Mouse (Mus musculus) small intestine, adult 2 months (tissue): ENCODE measurements around the gene Plce1. TPM values are rescaled to one million over a fixed set of nuclear protein-coding genes. Genes with fewer than 3 reads are reported as not detected.

Experiments
- H3K27ac ChIP-seq: fragments of 200-500 bp; 2 replicates; pipeline ENCODE4 v1.5.1; 2012; ENCODE audit warnings: low read depth, low read length, control low read depth, inconsistent platforms; ENCODE audit not compliant: insufficient read depth
- H3K27me3 ChIP-seq: fragments of 200-500 bp; 2 replicates; pipeline ENCODE4 v1.6.1; 2012; ENCODE audit warnings: mild to moderate bottlenecking, moderate library complexity, low read length, inconsistent platforms; ENCODE audit not compliant: control insufficient read depth, insufficient read depth
- H3K36me3 ChIP-seq: fragments of 200-500 bp; 2 replicates; pipeline ENCODE4 v1.6.1; 2012; ENCODE audit warnings: mild to moderate bottlenecking, low read length, control low read depth, inconsistent platforms; ENCODE audit not compliant: control insufficient read depth, insufficient read depth
- H3K4me1 ChIP-seq: fragments of 200-500 bp; 2 replicates; pipeline ENCODE4 v1.6.1; 2012; ENCODE audit warnings: low read length, inconsistent platforms, mixed read lengths; ENCODE audit not compliant: control insufficient read depth, insufficient read depth, insufficient read length
- H3K4me3 ChIP-seq: fragments of 200-500 bp; 2 replicates; pipeline ENCODE4 v1.5.1; 2012; ENCODE audit warnings: low read depth, mild to moderate bottlenecking, control low read depth, inconsistent platforms, low read length, moderate library complexity
- CTCF ChIP-seq: fragments of 200-500 bp; IDR thresholded peaks from 2 replicates; pipeline ENCODE4 v1.5.1; 2012; ENCODE audit warnings: low read depth, mild to moderate bottlenecking, control low read depth, inconsistent platforms, low read length, moderate library complexity, mixed read lengths; ENCODE audit not compliant: insufficient replicate concordance, insufficient read length; ENCODE audit errors: extremely low read depth
- POLR2A ChIP-seq: fragments of 200-500 bp; IDR thresholded peaks from 2 replicates; pipeline ENCODE4 v1.6.1; 2012; ENCODE audit warnings: low read depth, mild to moderate bottlenecking, control low read depth, inconsistent platforms, low read length, moderate library complexity
- WGBS: fragments of 180-500 bp; shearing (Covaris S2); methylation state at CpG from one replicate; pipeline ENCODE4 v1.1.7; 2018; 5-methylcytosine and 5-hydroxymethylcytosine counted together
- polyA plus RNA-seq: library from polyadenylated mRNA; depleted of rRNA; stranded (reverse); fragments of >200 nt; gene quantifications from 2 replicates; pipeline ENCODE4 v1.2.3, GENCODE M21; 2012

The Plce1 gene
- polyA plus RNA-seq, 1 experiment = 2.6 TPM

- Histone ChIP-seq H3K4me1 (no peaks in the 10 kb centered on the region), H3K36me3 (no peaks in the 10 kb centered on the region), H3K27ac (no peak overlapping the region), H3K4me3 (no peak overlapping the region), H3K27me3 (no peaks in the 10 kb centered on the region)
- 77% methylated on average over 7 of the region's 7 CpGs for WGBS
- no peak for TF ChIP-seq POLR2A
- TF ChIP-seq CTCF = no peak
These were observed 191.2 kb downstream of the Plce1 start for GRCm38 (mm10) chr19:38672015-38672600.

DNA sequence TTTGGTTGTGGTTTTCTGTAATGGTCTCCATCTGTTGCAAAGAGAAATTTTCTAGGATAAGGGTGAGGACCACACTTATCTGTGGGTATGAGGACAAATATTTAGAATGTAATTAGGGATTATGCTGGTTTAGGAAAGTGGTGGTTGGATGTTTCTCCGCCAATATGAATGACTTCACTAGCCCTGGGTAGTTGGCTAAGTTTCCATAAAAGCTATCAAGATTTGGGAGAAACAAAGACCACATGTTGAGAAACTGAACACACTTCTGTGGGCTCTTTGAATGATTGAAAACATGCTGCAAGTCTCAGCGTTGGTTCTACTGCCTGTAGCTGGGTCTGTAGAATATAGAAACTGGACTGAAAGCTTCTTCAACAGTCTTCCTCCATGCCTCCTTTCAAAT is 193.0 kb downstream of the Plce1 start:
- no peaks in the 10 kb centered on the region for H3K36me3 ChIP-seq

DNA sequence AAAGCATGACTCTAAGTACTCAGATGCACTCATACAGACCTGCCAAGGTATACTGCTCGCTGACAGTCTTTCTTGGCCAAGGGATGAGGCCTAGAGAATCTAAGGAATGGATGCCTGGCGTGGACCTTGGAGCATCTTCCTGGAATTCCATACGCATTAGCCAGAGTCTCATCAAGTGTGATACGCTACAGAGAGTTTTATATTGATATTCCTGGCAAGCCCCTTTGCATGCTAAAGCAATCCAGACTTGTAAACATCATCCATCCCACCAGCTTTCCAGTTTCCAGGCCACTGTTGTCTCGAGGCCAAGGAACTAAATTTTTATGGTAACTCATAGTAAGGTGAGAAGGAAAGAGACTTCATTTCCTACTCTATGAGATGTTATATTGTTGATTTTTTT is 197.7 kb downstream of the Plce1 start:
- H3K27ac ChIP-seq = no peak overlapping the region
- 85% methylated on average over 5 of the region's 5 CpGs for WGBS
- no peak overlapping the region for H3K4me3 ChIP-seq
- peaks cover 4% of the 10 kb centered on the region for H3K4me1 ChIP-seq
- no peaks in the 10 kb centered on the region for H3K36me3 ChIP-seq
- no peaks in the 10 kb centered on the region for H3K27me3 ChIP-seq
- TF ChIP-seq CTCF (no peak), POLR2A (no peak)

More for the DNA sequence above, 193.0 kb downstream of the Plce1 start:
- Histone ChIP-seq H3K27me3 (no peaks in the 10 kb centered on the region), H3K4me1 (no peaks in the 10 kb centered on the region), H3K4me3 (no peak overlapping the region), H3K27ac (no peak overlapping the region)
- TF ChIP-seq CTCF (no peak), POLR2A (no peak)
- 80% methylated on average over 2 of the region's 2 CpGs for WGBS

GRCm38 (mm10) chr19:38679520-38679919 is 198.6 kb downstream of the Plce1 start:
- H3K27me3 ChIP-seq = no peaks in the 10 kb centered on the region
- 92% methylated on average over 4 of the region's 4 CpGs for WGBS
- H3K4me1 ChIP-seq = peaks cover 4% of the 10 kb centered on the region
- TF ChIP-seq POLR2A = no peak
- TF ChIP-seq CTCF = no peak
- H3K36me3 ChIP-seq = no peaks in the 10 kb centered on the region
- H3K4me3 ChIP-seq = no peak overlapping the region
- no peak overlapping the region for H3K27ac ChIP-seq

DNA sequence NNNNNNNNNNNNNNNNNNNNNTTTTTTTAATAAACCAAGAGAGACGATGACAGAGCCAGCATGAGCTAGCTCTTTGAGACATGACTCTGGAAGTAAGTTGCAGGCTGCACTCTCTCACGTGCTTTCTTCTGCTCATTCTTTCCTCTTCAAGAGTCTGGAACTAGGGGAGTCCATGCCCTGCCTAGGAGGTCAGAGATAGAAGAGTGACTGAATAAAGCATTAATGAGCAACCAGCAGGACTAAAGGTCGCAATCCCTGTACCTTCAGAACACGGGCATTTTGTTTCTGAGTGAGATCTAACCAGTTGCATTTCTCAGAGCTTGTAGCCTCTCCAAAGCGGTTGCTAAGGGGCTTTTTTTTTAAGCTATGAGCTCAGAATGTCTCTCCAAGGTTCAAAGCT is 206.4 kb downstream of the Plce1 start:
- Histone ChIP-seq H3K27ac (no peak overlapping the region), H3K27me3 (no peaks in the 10 kb centered on the region), H3K4me3 (no peak overlapping the region), H3K36me3 (no peaks in the 10 kb centered on the region), H3K4me1 (peaks cover 15% of the 10 kb centered on the region)
- WGBS = 33% methylated on average over 5 of the region's 5 CpGs
- no peak for TF ChIP-seq CTCF
- no peak for TF ChIP-seq POLR2A

DNA sequence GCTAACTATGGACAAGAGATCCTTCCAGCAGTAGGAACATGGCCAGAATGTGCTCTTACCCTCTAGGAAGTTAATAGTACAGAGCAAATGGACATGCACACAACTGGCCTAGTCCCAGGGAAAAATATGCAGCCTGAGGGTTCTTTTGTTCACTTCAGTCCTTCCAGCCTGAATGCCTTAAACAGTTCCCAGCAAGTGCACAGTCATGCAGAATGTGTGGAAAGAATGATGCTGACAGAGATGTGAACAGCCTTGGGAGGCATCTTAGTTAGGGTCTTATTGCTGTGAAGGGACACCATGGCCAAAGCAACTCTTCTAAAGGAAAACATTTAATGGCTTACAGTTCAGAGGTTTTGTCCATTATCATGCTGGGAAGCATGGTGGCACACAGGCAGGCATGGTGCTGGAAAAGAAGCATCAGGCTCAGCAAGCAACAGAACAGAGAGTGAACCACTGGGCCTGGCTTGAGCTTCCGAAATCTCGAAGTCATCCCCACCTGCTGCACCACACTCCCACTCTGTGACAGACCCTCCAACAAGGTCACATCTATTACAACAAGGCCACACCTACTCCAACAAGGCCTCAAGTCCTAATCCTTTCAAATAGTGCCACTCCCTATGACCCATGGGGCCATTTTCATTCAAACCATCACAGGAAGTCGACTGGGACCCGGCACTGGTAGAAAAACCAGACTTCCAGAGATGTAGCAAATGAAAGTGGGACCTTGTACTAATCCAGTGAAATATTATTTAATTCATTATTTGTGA is 208.0 kb downstream of the Plce1 start:
- TF ChIP-seq CTCF (no peak), POLR2A (no peak)
- 0 out of 2 replicates have a peak, but pooled peaks cover 3% of the 10 kb centered on the region for H3K36me3 ChIP-seq
- 92% methylated on average over 4 of the region's 4 CpGs for WGBS
- peaks cover 12% of the 10 kb centered on the region; the same call in 1 of the 2 replicates for H3K4me1 ChIP-seq
- H3K27me3 ChIP-seq = no peaks in the 10 kb centered on the region
- no peak overlapping the region for H3K4me3 ChIP-seq
- no peak overlapping the region for H3K27ac ChIP-seq

DNA sequence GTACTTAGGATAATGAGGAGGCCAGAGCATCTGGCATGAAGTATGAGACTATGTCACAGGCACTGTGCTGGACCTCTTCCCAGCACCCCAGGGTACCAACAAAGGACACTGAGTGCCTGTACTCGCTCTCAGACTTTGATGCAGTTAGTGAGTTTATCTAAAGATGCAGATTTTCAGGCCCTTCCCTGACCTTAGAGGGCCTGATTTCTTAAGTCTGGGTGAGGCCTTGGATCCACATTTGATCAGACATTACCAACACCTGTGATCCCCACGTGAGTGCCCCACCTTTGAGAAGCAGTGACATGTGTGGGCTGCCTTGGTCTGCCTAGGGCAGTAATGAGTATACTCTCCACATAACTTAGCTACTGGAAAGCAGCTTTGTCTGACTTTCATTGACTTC is 209.4 kb downstream of the Plce1 start:
- WGBS = 82% methylated on average over 2 of the region's 2 CpGs
- TF ChIP-seq CTCF (no peak), POLR2A (no peak)
- no peaks in the 10 kb centered on the region for H3K27me3 ChIP-seq
- no peak overlapping the region for H3K27ac ChIP-seq
- H3K36me3 ChIP-seq = 0 out of 2 replicates have a peak, but pooled peaks cover 3% of the 10 kb centered on the region
- no peak overlapping the region for H3K4me3 ChIP-seq
- peaks cover 12% of the 10 kb centered on the region; the same call in 1 of the 2 replicates for H3K4me1 ChIP-seq
